ENCODE assay signal across 17 mouse cellular contexts in the genomic region with DNA sequence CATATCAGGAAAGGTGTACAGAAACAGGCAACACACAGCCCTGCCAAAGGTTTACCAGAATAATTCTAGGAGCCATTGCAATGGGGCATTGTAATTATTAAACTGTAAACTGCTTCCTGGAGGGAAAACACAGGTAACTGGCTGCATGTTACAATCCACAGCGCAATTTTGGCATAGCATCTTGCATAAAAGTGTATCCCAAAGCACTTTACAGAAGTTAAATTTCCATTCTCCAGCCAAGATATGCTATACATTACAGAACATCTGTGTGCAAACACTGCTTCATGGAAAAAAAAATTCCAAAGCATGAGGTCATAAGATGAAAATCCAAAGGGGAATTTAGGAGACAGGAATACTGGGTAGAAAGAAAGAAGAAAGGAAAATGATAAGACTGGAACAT.
"Had no signal": no experiment of that assay in that cellular context is flagged by ENCODE, and none has a peak within 500 bp of the region (broad histone marks: within the 10 kb centered on the region; RNA-seq: fewer than 3 reads in every experiment).

No protein-coding gene starts in this region.

- H3K9ac ChIP-seq: lung, embryonic 15.5 days; midbrain, embryonic 13.5 days; midbrain, embryonic 15.5 days; neural tube, embryonic 12.5 days; stomach, embryonic 15.5 days had no signal

- H3K4me2 ChIP-seq: lung, embryonic 15.5 days; midbrain, embryonic 11.5 days; midbrain, embryonic 13.5 days; midbrain, embryonic 15.5 days; neural tube, embryonic 12.5 days; stomach, embryonic 15.5 days had no signal

- H3K4me3 ChIP-seq: lung, embryonic 15.5 days; megakaryocyte, embryonic 14.5 days; midbrain, embryonic 13.5 days; midbrain, embryonic 15.5 days; neural tube, embryonic 12.5 days; stomach, embryonic 15.5 days had no signal

- ATAC-seq: lung, postnatal 0 days; midbrain, embryonic 13.5 days; midbrain, embryonic 15.5 days had no signal

- H3K4me1 ChIP-seq: lung, embryonic 15.5 days; megakaryocyte, embryonic 14.5 days; midbrain, embryonic 13.5 days; midbrain, embryonic 15.5 days; neural tube, embryonic 12.5 days; stomach, embryonic 15.5 days had no signal

- H3K27me3 ChIP-seq: lung, embryonic 15.5 days; megakaryocyte, embryonic 14.5 days; midbrain, embryonic 13.5 days; midbrain, embryonic 15.5 days; neural tube, embryonic 12.5 days; stomach, embryonic 15.5 days had no signal

- H3K36me3 ChIP-seq: lung, embryonic 15.5 days; midbrain, embryonic 13.5 days; midbrain, embryonic 15.5 days; neural tube, embryonic 12.5 days; stomach, embryonic 15.5 days had no signal

- H3K27ac ChIP-seq: lung, embryonic 15.5 days; macrophage; midbrain, embryonic 13.5 days; midbrain, embryonic 15.5 days; neural tube, embryonic 12.5 days; stomach, embryonic 15.5 days; stomach, postnatal 0 days had no signal

- DNase-seq: lung, adult 2 months; lung, postnatal 14 days; lung, postnatal 36 days; right cerebral cortex, postnatal 14 days; thymus, adult 2 months; thymus, postnatal 25 days; thymus, postnatal 4 days had no signal

- H3K9me3 ChIP-seq: lung, embryonic 15.5 days; midbrain, embryonic 13.5 days; midbrain, embryonic 15.5 days; neural tube, embryonic 12.5 days; stomach, embryonic 15.5 days had no signal
